Mouse (Mus musculus) forebrain, embryonic 15.5 days (tissue): ENCODE measurements around the gene Lzic. TPM values are rescaled to one million over a fixed set of nuclear protein-coding genes. Genes with fewer than 3 reads are reported as not detected.

Experiments
- ATAC-seq: fragments of 200-750 bp; cut with Nextera tagmentation; replicated peaks from 2 replicates; pipeline ENCODE4 v1.8.0; 2017; ENCODE audit warnings: mild to moderate bottlenecking, moderate TSS enrichment, moderate library complexity
- H3K27ac ChIP-seq: fragments of 300-500 bp; sonication (generic); replicated peaks from 2 replicates; pipeline ENCODE4 v1.5.1; 2015; ENCODE audit warnings: mild to moderate bottlenecking, inconsistent platforms
- H3K27me3 ChIP-seq: fragments of 300-500 bp; sonication (generic); 2 replicates; pipeline ENCODE4 v1.6.1; 2015; ENCODE audit warnings: inconsistent platforms
- H3K36me3 ChIP-seq: fragments of 300-500 bp; sonication (generic); 2 replicates; pipeline ENCODE4 v1.6.1; 2015; ENCODE audit warnings: mild to moderate bottlenecking, inconsistent platforms
- H3K4me1 ChIP-seq: fragments of 300-500 bp; sonication (generic); 2 replicates; pipeline ENCODE4 v1.6.1; 2015; ENCODE audit warnings: inconsistent platforms
- H3K4me2 ChIP-seq: fragments of 300-500 bp; sonication (generic); replicated peaks from 2 replicates; pipeline ENCODE4 v1.6.1; 2015; ENCODE audit warnings: mild to moderate bottlenecking, inconsistent platforms
- H3K4me3 ChIP-seq: fragments of 300-500 bp; sonication (generic); 2 replicates; pipeline ENCODE4 v1.5.1; 2015; ENCODE audit warnings: mild to moderate bottlenecking, inconsistent platforms
- H3K9ac ChIP-seq: fragments of 300-500 bp; sonication (generic); replicated peaks from 2 replicates; pipeline ENCODE4 v1.6.1; 2015; ENCODE audit warnings: mild to moderate bottlenecking, inconsistent platforms
- H3K9me3 ChIP-seq: fragments of 300-500 bp; sonication (generic); 2 replicates; pipeline ENCODE4 v1.6.1; 2016; ENCODE audit warnings: inconsistent platforms
- WGBS: fragments of 180-500 bp; shearing (Covaris S2); methylation state at CpG from one replicate; pipeline ENCODE4 v1.1.7; 2015; ENCODE audit warnings: mixed read lengths; 5-methylcytosine and 5-hydroxymethylcytosine counted together
- polyA plus RNA-seq: library from polyadenylated mRNA; unstranded; fragments of >200 nt; fragmentation: Nextera tagmentation; extraction: Ambion mirVana; gene quantifications from 2 replicates; pipeline ENCODE4 v1.2.1, GENCODE M21; 2015

The Lzic gene
- polyA plus RNA-seq, 1 experiment from 2014 or later = 47.9 TPM

DNA sequence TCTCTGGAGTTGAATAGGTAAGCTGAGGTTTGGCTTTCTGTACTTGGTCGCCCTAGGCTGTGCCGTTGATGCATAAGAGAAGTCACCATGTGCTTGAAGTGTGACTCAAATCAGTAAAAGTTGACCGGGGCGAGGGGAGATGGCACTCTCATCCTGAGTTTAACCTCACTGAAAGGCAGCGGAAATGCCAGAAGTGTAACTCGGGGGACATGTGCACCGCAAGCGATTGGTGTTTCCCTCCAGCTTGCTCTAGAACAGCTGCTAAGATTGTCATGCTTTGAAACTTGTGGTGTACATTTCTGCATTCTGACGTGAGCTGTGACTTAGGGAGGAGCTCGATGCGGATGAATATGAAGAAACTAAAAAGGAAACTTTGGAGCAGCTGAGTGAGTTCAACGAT lies 2.7 kb downstream of the Lzic start:
- no peak overlapping the region for H3K4me3 ChIP-seq
- H3K36me3 ChIP-seq = peaks cover 42% of the 10 kb centered on the region
- H3K9ac ChIP-seq = no peak overlapping the region
- no peak overlapping the region for H3K27ac ChIP-seq
- H3K9me3 ChIP-seq = no peaks in the 10 kb centered on the region
- no peak overlapping the region for H3K4me2 ChIP-seq
- peaks cover 19% of the 10 kb centered on the region for H3K4me1 ChIP-seq
- 94% methylated on average over 12 of the region's 12 CpGs for WGBS
- no peaks in the 10 kb centered on the region for H3K27me3 ChIP-seq
- ATAC-seq = no peak

DNA sequence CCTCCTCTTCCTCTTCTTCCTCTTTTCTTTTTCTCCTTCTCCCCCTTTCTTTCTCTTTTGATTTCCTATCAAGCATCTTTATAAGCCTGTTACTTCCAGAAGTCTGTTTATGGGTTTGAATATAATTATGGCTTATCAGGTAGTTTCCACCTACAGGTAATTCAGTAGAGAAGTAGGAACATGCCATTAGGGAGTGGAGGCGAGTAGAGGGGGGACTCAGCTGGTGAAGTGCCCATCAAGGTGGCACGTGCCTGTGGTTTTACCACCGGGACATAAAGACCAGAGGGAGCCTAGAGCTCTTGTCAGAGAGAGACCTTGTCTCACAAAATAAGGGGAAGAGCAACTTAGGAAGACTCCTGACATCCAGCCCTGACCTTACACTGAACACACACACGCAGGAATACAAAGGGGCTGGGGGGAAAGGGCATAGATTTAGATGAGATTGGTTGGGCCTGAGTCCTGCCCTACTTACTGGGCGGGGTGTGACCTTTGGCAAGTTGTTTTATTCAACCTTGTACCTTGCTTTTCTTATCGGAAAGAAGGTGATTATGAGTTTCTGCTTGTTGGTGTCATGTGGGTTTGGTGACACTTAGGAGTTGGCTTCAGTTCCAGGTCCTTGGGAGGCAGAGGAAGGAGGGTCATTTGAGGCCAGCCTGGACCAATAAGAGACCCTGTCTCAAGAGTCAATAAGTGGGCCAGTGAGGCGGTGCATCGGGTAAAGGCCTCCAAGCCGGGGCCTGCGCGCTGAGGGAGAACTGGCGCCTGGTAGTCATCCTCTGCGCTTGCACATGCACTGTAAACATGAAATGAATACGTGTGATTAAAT lies 4.6 kb downstream of the Lzic start:
- no peak for ATAC-seq
- H3K27me3 ChIP-seq = no peaks in the 10 kb centered on the region
- no peak overlapping the region for H3K4me3 ChIP-seq
- peaks cover 59% of the 10 kb centered on the region for H3K36me3 ChIP-seq
- H3K9me3 ChIP-seq = no peaks in the 10 kb centered on the region
- no peak overlapping the region for H3K9ac ChIP-seq
- H3K4me1 ChIP-seq = peaks cover 15% of the 10 kb centered on the region
- no peak overlapping the region for H3K4me2 ChIP-seq
- WGBS = 96% methylated on average over 14 of the region's 14 CpGs
- H3K27ac ChIP-seq = no peak overlapping the region

DNA sequence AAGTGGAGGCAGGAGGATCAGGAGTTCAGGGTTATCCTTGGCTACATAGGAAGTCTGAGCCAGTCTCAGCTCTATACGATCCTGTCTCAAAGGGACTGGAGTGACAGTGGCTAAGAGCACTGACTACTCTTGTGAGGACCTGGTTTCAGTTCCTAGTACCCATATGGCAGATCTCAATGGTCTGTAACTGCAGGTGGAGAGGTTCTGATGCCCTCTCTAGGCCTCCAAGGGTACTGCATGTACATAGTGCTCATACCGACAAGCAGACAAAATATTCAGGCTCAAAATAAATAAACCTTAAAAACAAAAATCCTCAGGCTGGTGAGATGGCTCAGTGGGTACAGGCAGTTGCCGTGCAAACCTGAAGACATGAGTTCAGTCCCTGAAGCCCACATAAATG lies 6.1 kb downstream of the Lzic start:
- H3K9me3 ChIP-seq = no peaks in the 10 kb centered on the region
- 96% methylated on average over 3 of the region's 3 CpGs for WGBS
- ATAC-seq = no peak
- no peak overlapping the region for H3K4me3 ChIP-seq
- peaks cover 11% of the 10 kb centered on the region for H3K4me1 ChIP-seq
- H3K9ac ChIP-seq = no peak overlapping the region
- H3K36me3 ChIP-seq = peaks cover 72% of the 10 kb centered on the region
- no peak overlapping the region for H3K4me2 ChIP-seq
- H3K27me3 ChIP-seq = no peaks in the 10 kb centered on the region
- no peak overlapping the region for H3K27ac ChIP-seq

DNA sequence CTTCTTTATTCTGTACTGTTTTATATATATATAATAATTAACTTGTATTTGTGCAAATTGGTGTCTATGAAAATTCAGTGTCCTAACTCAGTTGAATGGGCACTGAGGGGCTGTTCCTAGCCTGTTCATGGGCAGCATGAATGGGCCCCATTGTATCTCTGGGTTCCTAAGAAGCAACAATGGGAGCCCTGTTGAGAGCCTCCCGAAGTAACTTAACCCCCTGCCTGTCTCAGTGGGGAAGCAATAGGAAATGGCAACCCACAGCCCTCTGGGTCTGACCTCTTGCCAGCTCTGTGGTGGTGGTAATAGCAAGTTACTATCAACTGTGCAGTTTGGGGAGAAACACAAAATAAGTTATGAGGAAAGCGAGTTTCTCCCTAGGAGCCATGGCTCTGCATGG lies 11.6 kb downstream of the Lzic start:
- Histone ChIP-seq H3K4me2 (no peak overlapping the region), H3K4me1 (no peaks in the 10 kb centered on the region), H3K36me3 (peaks cover 61% of the 10 kb centered on the region), H3K9ac (no peak overlapping the region), H3K27ac (no peak overlapping the region), H3K27me3 (no peaks in the 10 kb centered on the region), H3K9me3 (no peaks in the 10 kb centered on the region), H3K4me3 (no peak overlapping the region)
- WGBS = 5% methylated on average over 2 of the region's 2 CpGs
- ATAC-seq = peak; percentile 57; the same call in 1 of the 2 replicates

DNA sequence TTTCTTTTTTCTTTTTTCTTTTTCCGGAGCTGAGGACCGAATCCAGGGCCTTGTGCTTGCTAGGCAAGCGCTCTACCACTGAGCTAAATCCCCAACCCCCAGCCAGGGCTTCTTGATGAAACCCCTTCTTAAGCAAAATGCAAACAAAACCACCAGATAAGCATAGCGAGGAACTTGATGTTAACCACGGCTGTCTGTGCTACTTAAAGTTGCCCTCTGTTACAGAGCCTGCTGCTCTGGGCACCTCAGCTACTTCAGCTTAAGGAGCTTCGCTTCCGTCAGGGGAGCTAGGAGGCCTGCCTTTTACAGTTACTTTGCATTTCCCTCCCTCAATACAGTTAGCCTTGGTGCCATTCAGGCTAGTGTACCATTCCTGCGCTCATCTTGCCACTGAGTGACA lies 13.9 kb downstream of the Lzic start:
- no peak for ATAC-seq
- Histone ChIP-seq H3K27ac (no peak overlapping the region), H3K36me3 (peaks cover 54% of the 10 kb centered on the region), H3K4me2 (no peak overlapping the region), H3K4me1 (no peaks in the 10 kb centered on the region), H3K9me3 (no peaks in the 10 kb centered on the region), H3K9ac (no peak overlapping the region), H3K27me3 (no peaks in the 10 kb centered on the region), H3K4me3 (no peak overlapping the region)
- 75% methylated on average over 8 of the region's 8 CpGs for WGBS

DNA sequence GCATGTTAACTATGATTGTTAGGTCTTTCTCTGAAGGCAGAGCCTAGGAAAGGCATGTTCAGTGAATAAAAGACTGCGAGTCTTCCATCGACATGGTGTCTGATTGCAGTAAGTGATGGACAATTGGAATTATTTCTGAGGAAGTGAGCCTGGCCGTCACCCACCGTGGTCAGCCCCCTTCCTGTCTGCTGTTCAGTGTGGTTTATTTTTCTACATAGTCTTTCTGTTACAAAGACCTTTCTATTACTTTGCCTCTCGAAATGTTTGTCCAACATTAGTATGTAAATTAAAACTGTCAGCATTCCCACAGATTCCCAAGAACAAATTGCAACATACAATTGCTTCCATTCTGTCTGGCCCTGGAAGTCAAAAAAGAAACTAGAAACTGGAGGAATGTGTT lies 14.8 kb downstream of the Lzic start:
- Histone ChIP-seq H3K9me3 (no peaks in the 10 kb centered on the region), H3K36me3 (peaks cover 45% of the 10 kb centered on the region), H3K27ac (no peak overlapping the region), H3K9ac (no peak overlapping the region), H3K4me1 (peaks cover 6% of the 10 kb centered on the region), H3K4me2 (no peak overlapping the region), H3K4me3 (no peak overlapping the region), H3K27me3 (no peaks in the 10 kb centered on the region)
- ATAC-seq = no peak
- 61% methylated on average over 5 of the region's 5 CpGs for WGBS

DNA sequence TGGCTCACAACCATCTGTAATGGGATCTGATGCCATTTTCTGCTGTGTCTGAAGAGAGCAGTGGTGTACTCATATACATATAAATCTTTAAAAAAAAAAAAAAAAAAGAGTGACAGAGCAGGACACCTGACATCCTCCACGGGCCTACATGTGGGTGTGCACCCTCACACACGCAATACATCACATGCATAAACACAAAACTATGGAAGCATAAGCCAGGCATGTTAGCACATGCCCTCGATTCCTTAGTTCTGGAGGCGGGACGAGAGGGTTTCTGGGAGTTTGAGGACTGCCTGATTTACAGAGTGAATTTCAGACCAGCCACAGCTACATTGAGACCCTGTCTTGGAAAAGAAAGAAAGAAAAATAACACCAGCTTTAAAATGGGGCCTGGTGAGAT lies 19.3 kb downstream of the Lzic start:
- H3K9ac ChIP-seq = no peak overlapping the region
- H3K4me1 ChIP-seq = peaks cover 12% of the 10 kb centered on the region
- H3K9me3 ChIP-seq = no peaks in the 10 kb centered on the region
- H3K27me3 ChIP-seq = no peaks in the 10 kb centered on the region
- no peak overlapping the region for H3K4me3 ChIP-seq
- H3K36me3 ChIP-seq = peaks cover 15% of the 10 kb centered on the region
- peak; percentile 35; the same call in 1 of the 2 replicates for ATAC-seq
- WGBS = 34% methylated on average over 5 of the region's 5 CpGs
- H3K27ac ChIP-seq = peak overlapping the region; percentile 64
- H3K4me2 ChIP-seq = no peak overlapping the region

DNA sequence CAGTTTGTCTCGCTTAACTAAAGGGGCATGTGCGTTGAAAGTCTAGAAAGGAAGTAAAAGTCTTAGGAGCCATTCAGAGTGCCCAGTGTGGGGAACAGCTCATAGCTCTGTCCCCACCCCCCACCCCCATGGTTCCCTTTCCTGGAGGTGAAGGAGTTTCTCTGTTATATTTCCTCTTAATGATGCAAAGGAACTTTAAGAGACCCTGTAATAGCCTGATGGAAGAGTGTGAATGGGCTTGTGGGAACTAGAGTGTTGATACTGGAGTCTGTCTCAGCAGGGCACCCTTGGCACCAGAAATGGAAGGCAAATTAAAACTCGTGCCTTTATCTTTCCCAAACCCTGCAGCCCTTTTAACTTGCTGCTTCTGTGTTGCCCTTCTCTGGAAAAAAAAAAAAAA lies 19.8 kb downstream of the Lzic start:
- 1% methylated on average over 3 of the region's 3 CpGs for WGBS
- no peaks in the 10 kb centered on the region for H3K9me3 ChIP-seq
- no peak overlapping the region for H3K4me2 ChIP-seq
- H3K4me1 ChIP-seq = peaks cover 12% of the 10 kb centered on the region
- ATAC-seq = peak; percentile 57; the same call in 1 of the 2 replicates
- H3K36me3 ChIP-seq = peaks cover 13% of the 10 kb centered on the region
- H3K9ac ChIP-seq = no peak overlapping the region
- H3K4me3 ChIP-seq = no peak overlapping the region
- no peaks in the 10 kb centered on the region for H3K27me3 ChIP-seq
- H3K27ac ChIP-seq = peak overlapping the region; percentile 64

DNA sequence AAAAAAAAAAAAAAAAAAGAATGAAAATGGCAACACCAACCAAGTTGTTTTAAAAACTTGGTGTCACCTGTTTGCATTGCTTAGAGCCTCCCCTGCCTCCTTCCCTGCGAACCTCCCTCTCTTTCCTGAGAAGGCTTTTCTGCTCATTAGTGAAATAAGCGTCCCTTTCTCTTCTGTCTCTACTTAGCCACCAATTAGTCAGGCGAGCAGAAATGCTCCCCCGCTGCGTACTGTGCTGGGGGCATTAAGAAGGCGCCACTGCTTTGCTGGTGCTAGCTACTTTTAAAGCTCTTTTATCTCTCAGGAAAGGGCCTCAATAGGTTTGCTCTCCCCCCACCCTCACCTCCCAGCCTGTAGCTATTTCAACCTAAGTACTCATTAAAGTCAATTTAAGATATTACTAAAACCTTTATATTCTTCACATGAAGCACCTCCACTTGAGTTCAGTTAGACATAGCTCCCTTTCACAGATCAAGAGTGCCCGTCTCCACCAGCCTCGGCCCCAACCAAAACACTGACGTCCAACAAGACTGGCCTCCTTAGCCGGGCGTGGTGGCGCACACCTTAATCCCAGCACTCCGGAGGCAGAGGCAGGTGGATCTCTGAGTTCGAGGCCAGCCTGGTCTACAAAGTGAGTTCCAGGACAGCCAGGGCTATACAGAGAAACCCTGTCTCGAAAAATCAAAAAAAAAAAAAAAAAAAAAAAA lies 20.4 kb downstream of the Lzic start:
- Histone ChIP-seq H3K36me3 (peaks cover 9% of the 10 kb centered on the region), H3K27ac (0 out of 2 replicates have a peak overlapping the region, but pooled peaks have one; percentile 11), H3K9ac (no peak overlapping the region), H3K9me3 (no peaks in the 10 kb centered on the region), H3K4me3 (no peak overlapping the region), H3K4me2 (no peak overlapping the region), H3K4me1 (peaks cover 12% of the 10 kb centered on the region), H3K27me3 (no peaks in the 10 kb centered on the region)
- 18% methylated on average over 15 of the region's 15 CpGs for WGBS
- no peak for ATAC-seq

DNA sequence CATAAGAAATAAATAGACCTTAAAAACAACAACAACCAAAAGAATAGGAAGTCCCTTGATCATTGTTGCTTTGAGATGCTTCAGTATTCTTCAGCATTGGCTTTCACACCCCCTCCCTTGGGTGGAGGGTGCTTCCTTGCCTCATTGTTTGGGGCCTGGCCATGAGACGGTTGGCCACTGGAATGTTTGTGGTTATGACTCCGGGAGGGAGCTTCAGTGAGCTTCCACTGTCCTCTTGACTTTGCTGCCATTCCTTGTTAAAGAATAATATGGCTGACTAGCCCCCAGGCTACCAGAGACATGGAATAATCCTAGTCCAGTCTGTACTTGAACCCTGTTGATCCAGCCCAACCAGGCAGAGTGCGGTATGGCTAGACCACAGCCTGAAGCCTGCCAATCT lies 21.9 kb downstream of the Lzic start:
- H3K4me3 ChIP-seq = no peak overlapping the region
- no peak overlapping the region for H3K9ac ChIP-seq
- H3K9me3 ChIP-seq = no peaks in the 10 kb centered on the region
- 88% methylated on average over 3 of the region's 3 CpGs for WGBS
- H3K4me2 ChIP-seq = no peak overlapping the region
- peaks cover 25% of the 10 kb centered on the region for H3K4me1 ChIP-seq
- H3K27me3 ChIP-seq = no peaks in the 10 kb centered on the region
- H3K27ac ChIP-seq = no peak overlapping the region
- peaks cover 4% of the 10 kb centered on the region for H3K36me3 ChIP-seq
- ATAC-seq = no peak

DNA sequence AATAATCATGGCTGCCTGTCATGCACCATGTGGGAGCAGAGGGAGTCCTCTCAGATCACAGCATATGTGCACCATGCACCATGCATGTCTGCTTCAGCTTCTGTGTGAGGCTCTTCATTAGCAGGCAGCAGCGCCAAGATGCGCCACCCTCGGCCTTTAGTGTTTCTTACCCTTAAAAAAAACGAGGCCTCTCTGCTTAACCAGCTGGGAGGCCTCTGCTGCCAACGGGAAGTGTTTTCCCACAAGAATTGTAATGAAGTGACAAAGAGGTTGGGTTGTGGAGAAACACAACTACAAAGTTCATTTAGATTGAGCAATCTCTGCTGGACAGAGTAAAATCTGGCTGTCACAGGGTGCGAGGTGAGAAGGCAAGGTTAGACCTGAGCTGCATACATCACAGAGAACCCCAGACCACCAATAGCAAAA lies 26.2 kb downstream of the Lzic start:
- H3K4me1 ChIP-seq = peaks cover 16% of the 10 kb centered on the region
- no peak overlapping the region for H3K4me2 ChIP-seq
- H3K9ac ChIP-seq = no peak overlapping the region
- H3K27me3 ChIP-seq = no peaks in the 10 kb centered on the region
- no peak overlapping the region for H3K4me3 ChIP-seq
- WGBS = 24% methylated on average over 6 of the region's 6 CpGs
- no peaks in the 10 kb centered on the region for H3K9me3 ChIP-seq
- peak overlapping the region; percentile 57 for H3K27ac ChIP-seq
- H3K36me3 ChIP-seq = no peaks in the 10 kb centered on the region
- peak; percentile 46; the same call in 1 of the 2 replicates for ATAC-seq

DNA sequence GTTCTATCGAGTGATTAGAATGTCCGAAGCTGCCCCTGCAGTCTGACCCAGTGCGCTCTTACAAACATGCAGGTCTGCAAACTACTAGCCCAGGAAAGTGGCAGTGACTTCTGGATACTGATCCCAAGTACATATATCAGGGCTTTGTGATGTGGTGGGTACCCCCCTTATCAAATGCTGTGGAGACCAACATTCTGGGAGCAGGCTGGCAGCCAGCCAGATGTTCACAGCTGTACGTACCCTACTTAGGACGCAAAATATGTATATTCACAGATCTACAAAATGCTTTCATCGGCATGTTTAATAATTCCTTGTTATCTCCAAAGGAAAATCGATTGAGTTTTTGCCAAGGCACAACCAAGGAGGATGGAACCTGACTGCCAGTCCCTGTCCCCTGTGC lies 27.0 kb downstream of the Lzic start:
- Histone ChIP-seq H3K27ac (peak overlapping the region; percentile 57), H3K4me3 (no peak overlapping the region), H3K4me2 (no peak overlapping the region), H3K27me3 (no peaks in the 10 kb centered on the region), H3K4me1 (peaks cover 16% of the 10 kb centered on the region), H3K36me3 (no peaks in the 10 kb centered on the region), H3K9ac (no peak overlapping the region), H3K9me3 (no peaks in the 10 kb centered on the region)
- ATAC-seq = no peak
- 68% methylated on average over 7 of the region's 7 CpGs for whole genome bisulfite sequencing
